Mouse (Mus musculus) megakaryocyte-erythroid progenitor cell, adult 5 weeks (primary cell): ENCODE measurements around the gene Cog8. TPM values are rescaled to one million over a fixed set of nuclear protein-coding genes. Genes with fewer than 3 reads are reported as not detected.

Experiments
- polyA plus RNA-seq: library from polyadenylated mRNA; stranded (reverse); fragments of >175 nt; gene quantifications from 2 replicates; pipeline ENCODE4 v1.2.3, GENCODE M21; 2012

Gene Cog8
- polyA plus RNA-seq = 17.3 and 17.5 TPM in 2 replicates

DNA sequence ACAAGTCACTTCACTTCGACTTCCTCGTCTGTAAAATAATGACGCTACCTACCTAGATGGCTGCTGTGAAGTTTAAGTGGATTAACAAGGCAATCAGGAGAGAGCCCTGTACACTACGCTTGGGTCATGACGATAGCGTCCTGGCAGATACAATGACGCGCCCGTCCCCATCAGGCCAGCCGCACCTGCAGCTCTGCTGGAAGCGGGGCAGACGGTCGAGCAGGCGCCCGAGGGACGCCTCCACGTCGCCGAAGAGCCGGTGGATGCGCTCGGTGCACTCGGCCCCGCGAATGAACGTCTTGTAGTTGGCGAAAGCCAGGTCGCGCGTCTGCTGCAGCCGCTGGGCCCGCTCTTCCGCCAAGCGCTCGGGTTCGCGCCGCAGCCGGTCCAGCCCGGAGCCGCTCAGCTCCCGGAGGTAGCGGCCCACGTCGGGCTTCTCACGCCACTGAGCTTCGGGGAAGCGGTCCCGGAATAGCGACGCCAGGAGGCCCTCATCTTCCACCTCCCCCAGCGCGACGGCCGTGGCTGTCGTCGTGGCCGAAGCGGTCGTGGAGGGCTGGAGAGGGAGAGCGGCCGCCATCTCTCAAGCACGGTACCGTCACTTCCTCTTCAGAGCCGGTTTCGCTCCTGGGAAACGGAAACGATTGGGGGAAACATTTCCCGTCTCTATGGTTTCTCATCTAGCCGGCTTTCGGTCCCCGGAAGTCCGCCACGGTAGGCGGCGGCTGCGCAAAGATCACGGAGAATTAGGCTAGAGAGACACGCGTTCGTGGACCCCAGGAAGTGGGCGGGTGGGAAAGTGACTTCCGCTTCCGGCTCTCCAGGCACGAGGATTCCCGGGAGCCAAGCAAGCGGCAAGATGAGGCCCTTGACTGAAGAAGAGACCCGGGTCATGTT is at the start of gene Cog8, which contains the start of gene Nip7:
TSS of gene Cog8 (minus strand) at position 614 of the 897 bp plus-strand sequence.
TSS of gene Nip7 (plus strand) at position 802 of the 897 bp plus-strand sequence.

DNA sequence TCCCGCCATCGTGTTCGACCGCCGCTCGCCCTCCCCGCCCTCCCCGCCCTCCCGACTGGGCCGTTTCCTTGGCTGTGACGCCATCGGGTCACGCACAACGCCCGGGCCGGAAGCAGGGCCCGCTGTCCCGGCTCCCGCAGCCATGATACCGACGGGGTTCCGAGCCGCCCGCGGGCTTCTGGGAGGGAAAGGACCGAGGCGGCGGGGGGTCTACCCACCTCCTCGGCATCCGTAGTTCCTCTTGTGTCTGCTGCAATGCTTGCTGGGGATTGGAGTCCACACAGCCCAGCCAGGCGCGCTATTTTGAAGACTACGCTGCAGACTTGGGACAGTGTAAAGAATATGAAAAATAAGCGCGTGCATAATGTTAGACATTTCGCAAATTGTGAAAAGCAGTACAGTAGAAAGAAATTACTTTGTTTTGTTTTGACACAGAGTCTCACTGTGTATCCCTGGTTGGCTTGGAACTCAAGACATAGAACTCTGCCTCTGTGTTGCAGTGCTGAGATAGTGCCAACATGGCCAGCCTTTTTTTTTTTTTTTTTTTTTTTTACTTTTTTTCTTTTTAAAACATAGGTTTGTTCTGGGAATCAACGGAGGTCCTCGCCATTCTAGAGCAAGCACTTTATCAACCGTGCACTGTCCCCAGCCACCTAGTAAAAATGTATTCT is 40.0 kb upstream of the Cog8 start, which contains the start of gene Terf2:
TSS of gene Terf2 (minus strand) at position 182 of the 671 bp plus-strand sequence.

GRCm38 (mm10) chr8:107065511-107066496 is 9.3 kb upstream of the Cog8 start, which contains the start of gene Tmed6:
Tmed6 (minus strand) TSS chr8:107065644.

GRCm38 (mm10) chr8:107048061-107048941 is 8.2 kb downstream of the Cog8 start, which contains the start of gene Pdf:
Pdf (minus strand) TSS chr8:107048614.

GRCm38 (mm10) chr8:107030650-107031576 is 25.6 kb downstream of the Cog8 start, which contains the start of gene Vps4a:
Vps4a (plus strand) TSS chr8:107031222.

Other genes starting within 250 kb of the Cog8 start
- gene Has3, start 186.4 kb downstream of the Cog8 start, polyA plus RNA-seq = not detected in 2 replicates
- 10.0 and 16.5 TPM in 2 replicates for gene Utp4, start 163.1 kb downstream of the Cog8 start, polyA plus RNA-seq
- gene Sntb2, start 120.9 kb downstream of the Cog8 start, polyA plus RNA-seq = 4.4 and 8.0 TPM in 2 replicates
- 23.3 and 26.7 TPM in 2 replicates for gene Vps4a, start 25.5 kb downstream of the Cog8 start, polyA plus RNA-seq
- gene Pdf, start 8.1 kb downstream of the Cog8 start, polyA plus RNA-seq = 19.1 and 21.1 TPM in 2 replicates
- gene Nip7, start 188 bp upstream of the Cog8 start, polyA plus RNA-seq = 10.3 and 19.1 TPM in 2 replicates
- gene Tmed6, start 9.0 kb upstream of the Cog8 start, polyA plus RNA-seq = 0.08 TPM in 1 of 2 replicates, not detected in the other
- 21.2 and 23.9 TPM in 2 replicates for gene Terf2, start 39.9 kb upstream of the Cog8 start, polyA plus RNA-seq
- 22.5 and 24.1 TPM in 2 replicates for gene Cyb5b, start 94.0 kb upstream of the Cog8 start, polyA plus RNA-seq
- 3.5 and 5.3 TPM in 2 replicates for gene Nfat5, start 236.8 kb upstream of the Cog8 start, polyA plus RNA-seq